Mouse (Mus musculus): ENCODE measurements at regions not wholly inside any gene's neighbourhood (a gene's known extent, or its start where the extent isn't known, plus 50 kb on each side); places are given as distances from the start of the nearest gene placed in this dataset.
A peak's percentile ranks its signal among the peaks of the same experiment; 100 is the strongest.

GRCm38 (mm10) chr13:82937856-82938255, 566.0 kb upstream of the Mef2c start:
- WGBS = 94% methylated on average over 3 of the region's 3 CpGs

GRCm38 (mm10) chr13:82942691-82943341, 561.0 kb upstream of the Mef2c start:
- 53% methylated on average over 11 of the region's 11 CpGs for WGBS
- H3K4me2 ChIP-seq (replicated peaks) = peak overlapping the region; percentile 11; the same call in 1 of the 2 replicates

More at GRCm38 (mm10) chr13:82937856-82938255, 566.0 kb upstream of the Mef2c start:
- Histone ChIP-seq H3K27me3 (no peaks in the 10 kb centered on the region), H3K36me3 (no peaks in the 10 kb centered on the region), H3K9me3 (no peaks in the 10 kb centered on the region), H3K4me3 (replicated peaks) (no peak overlapping the region), H3K4me1 (replicated peaks) (no peaks in the 10 kb centered on the region), H3K9ac (replicated peaks) (no peak overlapping the region), H3K4me2 (replicated peaks) (no peak overlapping the region), H3K27ac (no peak overlapping the region)
- ATAC-seq = no peak

GRCm38 (mm10) chr13:82946931-82947330, 556.9 kb upstream of the Mef2c start:
- Histone ChIP-seq H3K9me3 (no peaks in the 10 kb centered on the region), H3K27ac (no peak overlapping the region), H3K27me3 (no peaks in the 10 kb centered on the region), H3K9ac (replicated peaks) (no peak overlapping the region), H3K4me1 (replicated peaks) (no peaks in the 10 kb centered on the region), H3K4me2 (replicated peaks) (no peak overlapping the region), H3K36me3 (no peaks in the 10 kb centered on the region), H3K4me3 (replicated peaks) (no peak overlapping the region)
- ATAC-seq = no peak
- 91% methylated on average over 5 of the region's 5 CpGs for WGBS

More at GRCm38 (mm10) chr13:82942691-82943341, 561.0 kb upstream of the Mef2c start:
- no peak overlapping the region for H3K9ac ChIP-seq (replicated peaks)
- H3K4me3 ChIP-seq (replicated peaks) = no peak overlapping the region
- ATAC-seq = no peak
- H3K4me1 ChIP-seq (replicated peaks) = no peaks in the 10 kb centered on the region
- H3K9me3 ChIP-seq = no peaks in the 10 kb centered on the region
- H3K27ac ChIP-seq = no peak overlapping the region
- no peaks in the 10 kb centered on the region for H3K27me3 ChIP-seq
- no peaks in the 10 kb centered on the region for H3K36me3 ChIP-seq

GRCm38 (mm10) chr13:82949541-82949940, 554.3 kb upstream of the Mef2c start:
- 87% methylated on average over 6 of the region's 6 CpGs for WGBS
- no peaks in the 10 kb centered on the region for H3K4me1 ChIP-seq (replicated peaks)

GRCm38 (mm10) chr13:82962333-82962732, 541.5 kb upstream of the Mef2c start:
- ATAC-seq = no peak

More at GRCm38 (mm10) chr13:82949541-82949940, 554.3 kb upstream of the Mef2c start:
- no peak overlapping the region for H3K4me2 ChIP-seq (replicated peaks)
- H3K36me3 ChIP-seq = no peaks in the 10 kb centered on the region
- ATAC-seq = no peak
- H3K9me3 ChIP-seq = no peaks in the 10 kb centered on the region
- H3K4me3 ChIP-seq (replicated peaks) = no peak overlapping the region
- no peaks in the 10 kb centered on the region for H3K27me3 ChIP-seq
- H3K27ac ChIP-seq = no peak overlapping the region
- H3K9ac ChIP-seq (replicated peaks) = no peak overlapping the region

DNA sequence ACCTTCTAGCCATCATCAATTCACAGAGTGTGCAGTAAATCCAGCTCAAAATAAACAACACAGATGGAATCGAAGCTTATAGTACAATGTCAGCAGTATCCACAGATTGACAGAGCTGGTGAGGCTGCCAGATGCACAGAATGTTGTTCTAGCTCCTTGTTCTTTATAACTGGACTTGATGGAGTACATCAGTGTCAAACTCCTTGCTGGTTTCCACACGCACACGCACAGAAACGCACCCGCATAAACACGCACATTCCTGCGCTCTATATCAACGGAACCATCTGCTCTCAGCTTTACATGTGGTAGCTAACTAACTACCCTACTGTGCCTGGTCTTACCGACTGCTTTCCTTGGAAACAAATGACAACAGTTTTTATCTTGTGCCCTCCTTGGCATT, 532.1 kb upstream of the Mef2c start:
- Histone ChIP-seq H3K9ac (replicated peaks) (no peak overlapping the region), H3K4me2 (replicated peaks) (no peak overlapping the region), H3K27me3 (no peaks in the 10 kb centered on the region), H3K36me3 (no peaks in the 10 kb centered on the region), H3K27ac (no peak overlapping the region), H3K9me3 (no peaks in the 10 kb centered on the region), H3K4me3 (replicated peaks) (no peak overlapping the region), H3K4me1 (replicated peaks) (no peaks in the 10 kb centered on the region)
- no peak for ATAC-seq
- 93% methylated on average over 9 of the region's 9 CpGs for WGBS

More at GRCm38 (mm10) chr13:82962333-82962732, 541.5 kb upstream of the Mef2c start:
- no peak overlapping the region for H3K9ac ChIP-seq (replicated peaks)
- no peak overlapping the region for H3K4me2 ChIP-seq (replicated peaks)
- no peaks in the 10 kb centered on the region for H3K36me3 ChIP-seq
- H3K4me1 ChIP-seq (replicated peaks) = no peaks in the 10 kb centered on the region
- H3K27ac ChIP-seq = no peak overlapping the region
- H3K27me3 ChIP-seq = no peaks in the 10 kb centered on the region
- WGBS = 75% methylated on average over 3 of the region's 3 CpGs
- no peaks in the 10 kb centered on the region for H3K9me3 ChIP-seq
- no peak overlapping the region for H3K4me3 ChIP-seq (replicated peaks)

DNA sequence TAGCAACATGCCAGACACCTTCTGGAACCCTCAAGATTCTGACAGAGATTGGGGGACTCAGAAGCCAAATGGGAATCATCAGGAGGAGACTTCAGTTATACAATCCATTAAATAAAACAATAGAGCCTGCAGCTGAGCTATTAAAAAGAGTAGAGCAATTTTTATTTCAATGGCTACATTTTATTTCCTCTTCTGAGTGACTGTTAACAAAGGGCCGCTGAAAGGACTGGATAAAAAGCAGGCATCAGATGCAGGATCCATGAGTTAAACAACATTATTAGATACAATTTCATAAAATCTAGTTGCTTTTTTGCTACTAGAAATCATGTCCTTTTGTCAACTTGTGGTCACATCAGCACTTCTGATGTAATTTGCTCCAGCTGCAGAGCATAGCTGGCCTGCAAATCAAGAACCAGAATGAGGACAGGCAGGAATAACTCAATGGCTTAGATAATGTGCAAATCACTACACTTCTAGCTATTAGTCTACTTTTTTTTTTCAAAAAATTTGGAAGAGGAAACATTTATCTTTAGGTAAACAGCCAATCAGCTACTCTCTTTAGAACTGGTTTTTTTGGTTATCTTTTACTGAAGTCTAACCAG, 529.5 kb upstream of the Mef2c start:
- Histone ChIP-seq H3K27me3 (no peaks in the 10 kb centered on the region), H3K27ac (no peak overlapping the region), H3K4me2 (replicated peaks) (no peak overlapping the region), H3K9me3 (no peaks in the 10 kb centered on the region), H3K9ac (replicated peaks) (no peak overlapping the region), H3K4me3 (replicated peaks) (no peak overlapping the region), H3K4me1 (replicated peaks) (no peaks in the 10 kb centered on the region), H3K36me3 (no peaks in the 10 kb centered on the region)
- ATAC-seq = no peak
- WGBS = 79% methylated on average over 1 of the region's 1 CpGs

GRCm38 (mm10) chr13:83001118-83001517, 502.7 kb upstream of the Mef2c start:
- ATAC-seq = no peak
- H3K9me3 ChIP-seq = peaks cover 3% of the 10 kb centered on the region; the same call in 1 of the 2 replicates
- no peaks in the 10 kb centered on the region for H3K4me1 ChIP-seq (replicated peaks)
- no peaks in the 10 kb centered on the region for H3K36me3 ChIP-seq
- no peak overlapping the region for H3K4me2 ChIP-seq (replicated peaks)
- no peak overlapping the region for H3K9ac ChIP-seq (replicated peaks)
- no peak overlapping the region for H3K27ac ChIP-seq
- no peak overlapping the region for H3K4me3 ChIP-seq (replicated peaks)
- H3K27me3 ChIP-seq = no peaks in the 10 kb centered on the region

DNA sequence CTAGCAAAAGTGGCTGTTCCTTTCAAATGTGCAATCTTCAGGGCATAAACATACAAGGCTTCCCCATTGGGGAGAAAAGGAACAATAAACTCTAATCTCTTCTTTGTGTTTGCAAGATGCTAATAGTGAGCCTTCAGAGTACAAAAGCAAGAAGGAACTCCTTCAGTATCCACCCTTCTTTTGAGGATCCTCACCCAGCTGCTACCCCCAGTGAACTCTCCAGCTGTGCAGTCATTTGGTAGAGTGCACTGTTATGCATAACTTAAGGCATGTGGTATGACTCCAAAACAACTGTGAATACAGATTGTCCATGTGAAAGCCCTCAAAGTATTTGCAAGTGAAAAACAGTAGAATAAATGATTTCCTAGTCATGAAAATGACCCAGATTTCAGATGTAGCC, 487.1 kb upstream of the Mef2c start:
- Histone ChIP-seq H3K9me3 (no peaks in the 10 kb centered on the region), H3K27me3 (no peaks in the 10 kb centered on the region), H3K4me1 (replicated peaks) (peaks cover 4% of the 10 kb centered on the region; the same call in 1 of the 2 replicates), H3K4me2 (replicated peaks) (no peak overlapping the region), H3K27ac (no peak overlapping the region), H3K9ac (replicated peaks) (no peak overlapping the region), H3K36me3 (no peaks in the 10 kb centered on the region), H3K4me3 (replicated peaks) (no peak overlapping the region)
- no peak for ATAC-seq

GRCm38 (mm10) chr13:83020829-83021228, 483.0 kb upstream of the Mef2c start:
- H3K36me3 ChIP-seq = no peaks in the 10 kb centered on the region
- H3K4me1 ChIP-seq (replicated peaks) = peaks cover 4% of the 10 kb centered on the region; the same call in 1 of the 2 replicates
- no peak overlapping the region for H3K4me2 ChIP-seq (replicated peaks)
- no peak overlapping the region for H3K27ac ChIP-seq
- H3K9ac ChIP-seq (replicated peaks) = no peak overlapping the region
- no peak for ATAC-seq
- WGBS = 68% methylated on average over 3 of the region's 3 CpGs
- H3K9me3 ChIP-seq = no peaks in the 10 kb centered on the region
- H3K4me3 ChIP-seq (replicated peaks) = no peak overlapping the region
- no peaks in the 10 kb centered on the region for H3K27me3 ChIP-seq

DNA sequence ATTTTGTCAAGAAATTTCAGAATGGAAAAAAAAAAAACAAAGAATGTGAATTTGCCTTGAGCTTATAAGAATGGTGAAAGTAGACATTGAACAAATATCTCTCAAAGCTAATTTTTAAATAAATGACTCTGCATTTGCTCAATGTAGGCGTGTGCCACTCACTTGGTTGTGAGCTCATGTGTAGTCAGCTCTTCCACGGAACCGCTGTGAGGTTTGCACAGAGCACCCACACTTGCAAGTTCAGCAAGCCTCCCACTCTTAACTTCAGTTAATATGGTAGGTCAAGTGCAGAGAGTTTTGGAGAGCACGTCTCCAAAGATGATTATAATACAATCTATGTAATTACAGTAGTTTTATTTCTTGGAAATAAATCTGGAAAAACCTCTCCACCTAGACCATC, 479.9 kb upstream of the Mef2c start:
- no peak overlapping the region for H3K4me2 ChIP-seq (replicated peaks)
- 93% methylated on average over 4 of the region's 4 CpGs for WGBS

DNA sequence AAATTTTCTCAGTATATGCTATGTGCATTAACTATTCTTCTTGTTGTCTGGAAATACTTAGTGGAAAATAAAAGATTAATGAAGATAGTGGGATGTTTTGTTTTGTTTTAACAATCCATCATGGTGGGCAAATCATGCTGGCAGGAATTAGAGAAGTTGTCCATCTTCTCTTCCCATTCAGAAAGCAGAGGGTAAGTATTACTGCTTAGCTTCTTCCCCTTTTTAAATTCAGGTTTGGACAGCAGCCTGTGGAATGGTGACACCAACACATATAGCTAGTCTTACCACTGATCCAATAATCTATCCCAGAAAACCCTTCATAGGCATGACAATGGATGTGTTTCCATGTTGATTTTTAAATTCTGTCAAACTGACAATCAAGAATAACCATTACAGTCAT, 467.9 kb upstream of the Mef2c start:
- H3K27ac ChIP-seq = no peak overlapping the region
- H3K4me2 ChIP-seq (replicated peaks) = no peak overlapping the region
- H3K27me3 ChIP-seq = no peaks in the 10 kb centered on the region
- H3K9ac ChIP-seq (replicated peaks) = no peak overlapping the region
- no peak overlapping the region for H3K4me3 ChIP-seq (replicated peaks)
- no peak for ATAC-seq
- H3K36me3 ChIP-seq = no peaks in the 10 kb centered on the region
- H3K9me3 ChIP-seq = no peaks in the 10 kb centered on the region
- no peaks in the 10 kb centered on the region for H3K4me1 ChIP-seq (replicated peaks)

More for the DNA sequence above, 479.9 kb upstream of the Mef2c start:
- H3K36me3 ChIP-seq = no peaks in the 10 kb centered on the region
- H3K4me3 ChIP-seq (replicated peaks) = no peak overlapping the region
- no peaks in the 10 kb centered on the region for H3K27me3 ChIP-seq
- H3K4me1 ChIP-seq (replicated peaks) = no peaks in the 10 kb centered on the region
- no peak for ATAC-seq
- H3K9me3 ChIP-seq = no peaks in the 10 kb centered on the region
- no peak overlapping the region for H3K27ac ChIP-seq
- no peak overlapping the region for H3K9ac ChIP-seq (replicated peaks)

DNA sequence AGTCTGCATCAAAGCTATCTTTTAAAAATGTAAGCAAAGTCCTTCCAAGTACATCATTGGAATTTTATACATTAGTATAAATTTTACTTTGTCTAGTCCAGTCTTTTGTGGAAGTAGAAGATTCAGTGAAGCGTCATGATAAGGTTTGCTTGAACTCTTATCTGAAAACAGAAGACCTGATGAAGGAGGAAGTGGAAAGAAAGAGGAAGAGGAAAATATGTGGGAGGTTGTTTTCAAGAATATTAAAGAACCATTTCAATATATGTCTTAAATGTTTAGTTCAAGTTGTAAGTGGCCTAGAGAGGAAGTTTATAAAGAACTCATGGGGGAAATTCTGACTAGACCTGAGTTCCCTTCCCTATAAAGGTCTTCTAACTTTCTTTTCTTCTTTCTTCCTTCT, 462.3 kb upstream of the Mef2c start:
- Histone ChIP-seq H3K9ac (replicated peaks) (no peak overlapping the region), H3K27ac (no peak overlapping the region), H3K4me2 (replicated peaks) (no peak overlapping the region), H3K4me1 (replicated peaks) (no peaks in the 10 kb centered on the region), H3K27me3 (no peaks in the 10 kb centered on the region), H3K9me3 (no peaks in the 10 kb centered on the region), H3K4me3 (replicated peaks) (no peak overlapping the region), H3K36me3 (no peaks in the 10 kb centered on the region)
- no peak for ATAC-seq
- WGBS = 96% methylated on average over 1 of the region's 1 CpGs
